Mouse (Mus musculus): ENCODE results near the gene Cntn5.

- TF ChIP-seq CTCF (IDR thresholded peaks at IDR 0.05; ENCODE audit: extremely low read depth, insufficient read depth, insufficient read length, insufficient replicate concordance) (no peak), POLR2A (IDR thresholded peaks at IDR 0.05; ENCODE audit: low read depth, low read length) (no peak)
Measured at GRCm38 (mm10) chr9:10668676-10669075, 235.9 kb downstream of the Cntn5 start.

Measured in spleen, adult 2 months (tissue).